Mouse (Mus musculus) left cerebral cortex, adult 2 months (tissue): ENCODE results near the gene Palb2. TPM values are rescaled to one million over a fixed set of nuclear protein-coding genes. Genes with fewer than 3 reads are reported as not detected.

Source experiments
- DNase-seq, 2 experiments: peaks; one replicate each; pipeline ENCODE4 v3.0.0; 2021 to 2022; ENCODE audit warnings: low spot score in 2 of 2, mixed read lengths in 1 of 2; ENCODE audit errors: extremely low spot score in 1 of 2
- H3K27ac ChIP-seq: fragments of 200-600 bp; 2 replicates; pipeline ENCODE4 v1.8.1; 2022
- H3K4me3 ChIP-seq: fragments of 200-600 bp; 2 replicates; pipeline ENCODE4 v1.8.1; 2022
- CTCF ChIP-seq: fragments of 200-600 bp; IDR thresholded peaks from 2 replicates; pipeline ENCODE4 v1.8.1; 2022; ENCODE audit warnings: antibody characterized with exemption, mild to moderate bottlenecking, moderate library complexity
- intact Hi-C: fragments of 180-260 bp; cut with DNase I; formaldehyde crosslinking; loops from one replicate; pipeline ENCODE4 v1.15.1; 2025
- total RNA-seq, 2 experiments: library from RNA; stranded (reverse); gene quantifications; 2 replicates each; pipeline ENCODE4 v1.2.3; 2021

The Palb2 gene
- total RNA-seq, 2 experiments from 2014 or later = 1.2 to 2.2 TPM

GRCm38 (mm10) chr7:122094564-122095330 is 38.0 kb downstream of the Palb2 start:
- no peak; the same call in 1 of the 2 replicates for TF ChIP-seq CTCF
- no peak overlapping the region for H3K4me3 ChIP-seq
- intact Hi-C loops = no loop called here
- DNase-seq = no peak
- no peak overlapping the region for H3K27ac ChIP-seq

- no peak overlapping the region for H3K27ac ChIP-seq
These were observed 45.4 kb downstream of the Palb2 start for GRCm38 (mm10) chr7:122087195-122087982.

GRCm38 (mm10) chr7:122081071-122081470 is 51.7 kb downstream of the Palb2 start:
- intact Hi-C loops = no loop called here
- H3K4me3 ChIP-seq = no peak overlapping the region
- no peak for DNase-seq
- no peak overlapping the region for H3K27ac ChIP-seq
- no peak for TF ChIP-seq CTCF

More at GRCm38 (mm10) chr7:122087195-122087982, 45.4 kb downstream of the Palb2 start:
- no peak for DNase-seq
- TF ChIP-seq CTCF = no peak
- H3K4me3 ChIP-seq = no peak overlapping the region
- intact Hi-C loops = no loop called here

- Histone ChIP-seq H3K4me3 (no peak overlapping the region), H3K27ac (no peak overlapping the region)
- TF ChIP-seq CTCF = no peak
- no peak for DNase-seq
- intact Hi-C loops = no loop called here
These were observed 52.8 kb downstream of the Palb2 start for GRCm38 (mm10) chr7:122079798-122080554.

GRCm38 (mm10) chr7:122074374-122074773 is 58.4 kb downstream of the Palb2 start:
- DNase-seq = no peak
- H3K4me3 ChIP-seq = no peak overlapping the region
- intact Hi-C loops = no loop called here
- TF ChIP-seq CTCF = no peak
- H3K27ac ChIP-seq = no peak overlapping the region

- peak in 1 of 2 experiments; percentile 37 for DNase-seq
- peak; percentile 13 for TF ChIP-seq CTCF
- intact Hi-C loops = loop anchor here (1.0 to 2.0 kb wide), 3 partner anchors 31 to 87 kb away; partner anchors contain the start of gene Cog7
- Histone ChIP-seq H3K27ac (peak overlapping the region; percentile 99), H3K4me3 (peak overlapping the region; percentile 98)
These were observed 65.0 kb downstream of the Palb2 start for GRCm38 (mm10) chr7:122067517-122068381.

- intact Hi-C loops = loop anchor here (1.0 to 2.0 kb wide), 3 partner anchors 32 to 86 kb away; partner anchors contain the start of gene Cog7
- no peak; the same call in none of the 2 replicates for TF ChIP-seq CTCF
- Histone ChIP-seq H3K4me3 (peak within 1 kb of the TSS; percentile 98), H3K27ac (peak within 1 kb of the TSS; percentile 99)
- DNase-seq = peak; percentile 96
These were observed 65.8 kb downstream of the Palb2 start, which contains the start of the genes Ubfd1 and Ears2 for GRCm38 (mm10) chr7:122066945-122067516. TSS of gene Ubfd1 (plus strand) at chr7:122067175. TSS of gene Ears2 (minus strand) at chr7:122067263.

- peak in 1 of 2 experiments; percentile 17 for DNase-seq
- peak overlapping the region; percentile 98 for H3K4me3 ChIP-seq
- intact Hi-C loops = loop anchor here (2.0 kb wide), 2 partner anchors 32 to 86 kb away; partner anchors contain the start of gene Cog7
- H3K27ac ChIP-seq = peak overlapping the region; percentile 99
- TF ChIP-seq CTCF = no peak
These were observed 66.5 kb downstream of the Palb2 start for GRCm38 (mm10) chr7:122066102-122066944.

- no peak overlapping the region for H3K4me3 ChIP-seq
- intact Hi-C loops = loop anchor here (2.0 kb wide), 2 partner anchors 33 to 85 kb away; partner anchors contain the start of gene Cog7
- H3K27ac ChIP-seq = no peak overlapping the region
- DNase-seq = no peak
- TF ChIP-seq CTCF = no peak
These were observed 67.1 kb downstream of the Palb2 start for GRCm38 (mm10) chr7:122065656-122066055.

Other genes starting within 250 kb of the Palb2 start
- gene Cog7, start 151.3 kb downstream of the Palb2 start, total RNA-seq = 10 to 100 TPM; 45.5 to 45.8 TPM
- 10 to 100 TPM; 31.2 to 34.6 TPM for gene Gga2, start 111.8 kb downstream of the Palb2 start, total RNA-seq
- gene Ubfd1, start 65.8 kb downstream of the Palb2 start, total RNA-seq = 10 to 100 TPM; 59.2 to 60.4 TPM
- 1 to 10 TPM; 7.5 to 8.2 TPM for gene Ears2, start 65.7 kb downstream of the Palb2 start, total RNA-seq
- 100 to 1,000 TPM; 260 to 276 TPM for gene Ndufab1, start 31.1 kb downstream of the Palb2 start, total RNA-seq
- 10 to 100 TPM; 90.7 to 96.2 TPM for gene Dctn5, start 56 bp upstream of the Palb2 start, total RNA-seq
- gene Plk1, start 26.5 kb upstream of the Palb2 start, total RNA-seq = 1 to 10 TPM; 1.5 to 1.7 TPM
- gene Ern2, start 53.2 kb upstream of the Palb2 start, total RNA-seq = under 1 TPM; 0.45 to 0.75 TPM
- 1 to 10 TPM; 4.9 to 5.4 TPM for gene Chp2, start 86.5 kb upstream of the Palb2 start, total RNA-seq
- 100 to 1,000 TPM; 964 to 986 TPM for gene Prkcb, start 155.8 kb upstream of the Palb2 start, total RNA-seq